Mouse (Mus musculus): ENCODE data around the gene 4930524J08Rik. TPM values are rescaled to one million over a fixed set of nuclear protein-coding genes. Genes with fewer than 3 reads are reported as not detected.

The 4930524J08Rik gene
- 2.8 and 3.4 TPM in 2 replicates for polyA plus RNA-seq (2014; fragmentation: Nextera tagmentation; extraction: Ambion mirVana)

- H3K9me3 ChIP-seq (ENCODE audit: control insufficient read depth, low read length) = no peaks in the 10 kb centered on the region
- H3K27ac ChIP-seq (ENCODE audit: low read depth, low read length) = peak within 1 kb of the TSS; percentile 98
- DNase-seq (ENCODE audit: low spot score) (peak; percentile 99), ATAC-seq (replicated peaks; ENCODE audit: low FRiP score) (peak; percentile 98)
- peak within 1 kb of the TSS; percentile 72 for H3K4me2 ChIP-seq (ENCODE audit: low read depth, low read length, severe bottlenecking)
- no peaks in the 10 kb centered on the region for H3K36me3 ChIP-seq (ENCODE audit: control insufficient read depth, insufficient read depth, low read length)
- H3K4me1 ChIP-seq (replicated peaks; ENCODE audit: control insufficient read depth, insufficient read depth, low read length) = peaks cover 5% of the 10 kb centered on the region; the same call in 1 of the 2 replicates
- peak within 1 kb of the TSS; percentile 97 for H3K4me3 ChIP-seq (ENCODE audit: low read depth, low read length)
- no peaks in the 10 kb centered on the region for H3K27me3 ChIP-seq (ENCODE audit: control insufficient read depth, insufficient read depth, low read length)
- WGBS = under 1% methylated on average over 75 of the region's 97 CpGs
- peak within 1 kb of the TSS; percentile 99 for H3K9ac ChIP-seq (ENCODE audit: low read length)
These were observed at the start of gene 4930524J08Rik, which contains the start of gene Hnrnpd for GRCm38 (mm10) chr5:99978699-99979442. Gene 4930524J08Rik (plus strand): TSS chr5:99979061. Gene Hnrnpd (minus strand): TSS chr5:99978938.

- H3K4me3 ChIP-seq (ENCODE audit: low read depth, low read length) = no peak overlapping the region
- no peaks in the 10 kb centered on the region for H3K4me1 ChIP-seq (replicated peaks; ENCODE audit: control insufficient read depth, insufficient read depth, low read length)
- H3K4me2 ChIP-seq (ENCODE audit: low read depth, low read length, severe bottlenecking) = no peak overlapping the region
- no peaks in the 10 kb centered on the region for H3K9me3 ChIP-seq (ENCODE audit: control insufficient read depth, low read length)
- no peak for ATAC-seq (replicated peaks; ENCODE audit: low FRiP score)
- no peak overlapping the region for H3K9ac ChIP-seq (ENCODE audit: low read length)
- H3K27ac ChIP-seq (ENCODE audit: low read depth, low read length) = no peak overlapping the region
- no peak for DNase-seq (ENCODE audit: low spot score)
- WGBS = 84% methylated on average over 6 of the region's 6 CpGs
- no peaks in the 10 kb centered on the region for H3K27me3 ChIP-seq (ENCODE audit: control insufficient read depth, insufficient read depth, low read length)
- H3K36me3 ChIP-seq (ENCODE audit: control insufficient read depth, insufficient read depth, low read length) = no peaks in the 10 kb centered on the region
These were observed 47.0 kb upstream of the 4930524J08Rik start for GRCm38 (mm10) chr5:99931910-99932309.

- no peak for ATAC-seq (replicated peaks; ENCODE audit: low FRiP score)
- Histone ChIP-seq H3K27ac (ENCODE audit: low read depth, low read length) (no peak overlapping the region), H3K9ac (ENCODE audit: low read length) (no peak overlapping the region), H3K27me3 (ENCODE audit: control insufficient read depth, insufficient read depth, low read length) (no peaks in the 10 kb centered on the region), H3K9me3 (ENCODE audit: control insufficient read depth, low read length) (peaks cover 3% of the 10 kb centered on the region; the same call in 1 of the 2 replicates), H3K4me2 (ENCODE audit: low read depth, low read length, severe bottlenecking) (no peak overlapping the region), H3K4me3 (ENCODE audit: low read depth, low read length) (no peak overlapping the region), H3K36me3 (ENCODE audit: control insufficient read depth, insufficient read depth, low read length) (no peaks in the 10 kb centered on the region), H3K4me1 (replicated peaks; ENCODE audit: control insufficient read depth, insufficient read depth, low read length) (no peaks in the 10 kb centered on the region)
- 87% methylated on average over 3 of the region's 3 CpGs for WGBS
- no peak for DNase-seq (ENCODE audit: low spot score)
These were observed 39.4 kb upstream of the 4930524J08Rik start for GRCm38 (mm10) chr5:99939440-99939839.

GRCm38 (mm10) chr5:99941273-99941672, 37.6 kb upstream of the 4930524J08Rik start:
- Histone ChIP-seq H3K4me1 (replicated peaks; ENCODE audit: control insufficient read depth, insufficient read depth, low read length) (no peaks in the 10 kb centered on the region), H3K4me3 (ENCODE audit: low read depth, low read length) (no peak overlapping the region), H3K36me3 (ENCODE audit: control insufficient read depth, insufficient read depth, low read length) (no peaks in the 10 kb centered on the region; the same call in 1 of the 2 replicates), H3K4me2 (ENCODE audit: low read depth, low read length, severe bottlenecking) (no peak overlapping the region), H3K27me3 (ENCODE audit: control insufficient read depth, insufficient read depth, low read length) (no peaks in the 10 kb centered on the region), H3K27ac (ENCODE audit: low read depth, low read length) (no peak overlapping the region), H3K9me3 (ENCODE audit: control insufficient read depth, low read length) (peaks cover 3% of the 10 kb centered on the region; the same call in 1 of the 2 replicates), H3K9ac (ENCODE audit: low read length) (no peak overlapping the region)
- WGBS = 84% methylated on average over 10 of the region's 10 CpGs
- ATAC-seq (replicated peaks; ENCODE audit: low FRiP score) (no peak), DNase-seq (ENCODE audit: low spot score) (no peak)

GRCm38 (mm10) chr5:99941776-99942502, 36.9 kb upstream of the 4930524J08Rik start:
- Histone ChIP-seq H3K9ac (ENCODE audit: low read length) (no peak overlapping the region), H3K4me2 (ENCODE audit: low read depth, low read length, severe bottlenecking) (no peak overlapping the region), H3K27ac (ENCODE audit: low read depth, low read length) (no peak overlapping the region), H3K4me3 (ENCODE audit: low read depth, low read length) (no peak overlapping the region), H3K9me3 (ENCODE audit: control insufficient read depth, low read length) (peaks cover 3% of the 10 kb centered on the region; the same call in 1 of the 2 replicates), H3K4me1 (replicated peaks; ENCODE audit: control insufficient read depth, insufficient read depth, low read length) (no peaks in the 10 kb centered on the region), H3K27me3 (ENCODE audit: control insufficient read depth, insufficient read depth, low read length) (no peaks in the 10 kb centered on the region), H3K36me3 (ENCODE audit: control insufficient read depth, insufficient read depth, low read length) (no peaks in the 10 kb centered on the region; the same call in 1 of the 2 replicates)
- DNase-seq (ENCODE audit: low spot score) (no peak), ATAC-seq (replicated peaks; ENCODE audit: low FRiP score) (no peak)
- 47% methylated on average over 10 of the region's 10 CpGs for WGBS

- 92% methylated on average over 5 of the region's 5 CpGs for WGBS
- Histone ChIP-seq H3K27me3 (ENCODE audit: control insufficient read depth, insufficient read depth, low read length) (no peaks in the 10 kb centered on the region), H3K4me2 (ENCODE audit: low read depth, low read length, severe bottlenecking) (no peak overlapping the region), H3K9ac (ENCODE audit: low read length) (no peak overlapping the region), H3K36me3 (ENCODE audit: control insufficient read depth, insufficient read depth, low read length) (no peaks in the 10 kb centered on the region; the same call in 1 of the 2 replicates), H3K4me1 (replicated peaks; ENCODE audit: control insufficient read depth, insufficient read depth, low read length) (peaks cover 7% of the 10 kb centered on the region), H3K27ac (ENCODE audit: low read depth, low read length) (no peak overlapping the region), H3K9me3 (ENCODE audit: control insufficient read depth, low read length) (no peaks in the 10 kb centered on the region), H3K4me3 (ENCODE audit: low read depth, low read length) (no peak overlapping the region)
- ATAC-seq (replicated peaks; ENCODE audit: low FRiP score) = no peak; the same call in 1 of the 2 replicates
- DNase-seq (ENCODE audit: low spot score) = no peak
These were observed 26.3 kb upstream of the 4930524J08Rik start for GRCm38 (mm10) chr5:99952513-99952912.

- 9% methylated on average over 1 of the region's 1 CpGs for WGBS
- H3K36me3 ChIP-seq (ENCODE audit: control insufficient read depth, insufficient read depth, low read length) = no peaks in the 10 kb centered on the region; the same call in 1 of the 2 replicates
- H3K4me3 ChIP-seq (ENCODE audit: low read depth, low read length) = no peak overlapping the region
- H3K27me3 ChIP-seq (ENCODE audit: control insufficient read depth, insufficient read depth, low read length) = no peaks in the 10 kb centered on the region
- peak; percentile 69 for DNase-seq (ENCODE audit: low spot score)
- peaks cover 7% of the 10 kb centered on the region for H3K4me1 ChIP-seq (replicated peaks; ENCODE audit: control insufficient read depth, insufficient read depth, low read length)
- H3K9me3 ChIP-seq (ENCODE audit: control insufficient read depth, low read length) = no peaks in the 10 kb centered on the region
- no peak overlapping the region for H3K9ac ChIP-seq (ENCODE audit: low read length)
- peak; percentile 81 for ATAC-seq (replicated peaks; ENCODE audit: low FRiP score)
- peak overlapping the region; percentile 37 for H3K27ac ChIP-seq (ENCODE audit: low read depth, low read length)
- H3K4me2 ChIP-seq (ENCODE audit: low read depth, low read length, severe bottlenecking) = no peak overlapping the region
These were observed 25.0 kb upstream of the 4930524J08Rik start for GRCm38 (mm10) chr5:99953883-99954282.

GRCm38 (mm10) chr5:99958666-99959065, 20.2 kb upstream of the 4930524J08Rik start:
- DNase-seq (ENCODE audit: low spot score) = no peak
- Histone ChIP-seq H3K4me3 (ENCODE audit: low read depth, low read length) (no peak overlapping the region), H3K9me3 (ENCODE audit: control insufficient read depth, low read length) (no peaks in the 10 kb centered on the region), H3K4me1 (replicated peaks; ENCODE audit: control insufficient read depth, insufficient read depth, low read length) (peaks cover 4% of the 10 kb centered on the region), H3K9ac (ENCODE audit: low read length) (no peak overlapping the region), H3K4me2 (ENCODE audit: low read depth, low read length, severe bottlenecking) (no peak overlapping the region), H3K27me3 (ENCODE audit: control insufficient read depth, insufficient read depth, low read length) (no peaks in the 10 kb centered on the region), H3K27ac (ENCODE audit: low read depth, low read length) (no peak overlapping the region), H3K36me3 (ENCODE audit: control insufficient read depth, insufficient read depth, low read length) (peaks cover 3% of the 10 kb centered on the region)
- WGBS = 100% methylated on average over 1 of the region's 1 CpGs
- ATAC-seq (replicated peaks; ENCODE audit: low FRiP score) = no peak

All from forebrain, embryonic 11.5 days (tissue).